Mouse (Mus musculus) heart, embryonic 14.5 days (tissue): ENCODE results near the gene Skint8. TPM values are rescaled to one million over a fixed set of nuclear protein-coding genes. Genes with fewer than 3 reads are reported as not detected.
"Not testable (repeated sequence)": the region's sequence is repeated elsewhere in the genome, so short reads cannot be mapped to it uniquely, and the experiment has no call there.

Experiments used
- ATAC-seq: fragments of 200-750 bp; cut with Nextera tagmentation; 2 replicates; pipeline ENCODE4 v1.8.0; 2017; ENCODE audit warnings: low read depth, moderate TSS enrichment; ENCODE audit not compliant: insufficient number of reproducible peaks, insufficient read depth, low FRiP score
- H3K27ac ChIP-seq, 2 experiments: fragments of 200-500 bp in 1 of 2; fragments of 300-500 bp in 1 of 2; sonication (generic) in 1 of 2; replicated peaks in 1 of 2; 2 replicates each; pipeline ENCODE4 v1.5.1; 2012 to 2014; ENCODE audit warnings: low read depth in 2 of 2, low read length in 2 of 2, control low read depth in 1 of 2, mild to moderate bottlenecking in 1 of 2, mixed read lengths in 1 of 2; ENCODE audit not compliant: control insufficient read depth in 1 of 2, insufficient read depth in 1 of 2
- H3K27me3 ChIP-seq: fragments of 300-500 bp; sonication (generic); 2 replicates; pipeline ENCODE4 v1.6.1; 2014; ENCODE audit warnings: mild to moderate bottlenecking, low read length, control low read depth; ENCODE audit not compliant: control insufficient read depth, insufficient read depth
- H3K36me3 ChIP-seq: fragments of 300-500 bp; sonication (generic); 2 replicates; pipeline ENCODE4 v1.6.1; 2014; ENCODE audit warnings: mild to moderate bottlenecking, control low read depth, low read length, mixed read lengths; ENCODE audit not compliant: control insufficient read depth, insufficient read depth
- H3K4me1 ChIP-seq, 2 experiments: fragments of 200-500 bp in 1 of 2; fragments of 300-500 bp in 1 of 2; sonication (generic) in 1 of 2; 2 replicates each; pipeline ENCODE4 v1.6.1; 2012 to 2014; ENCODE audit warnings: low read length in 2 of 2, control low read depth in 1 of 2, mixed read lengths in 1 of 2; ENCODE audit not compliant: control insufficient read depth in 2 of 2, insufficient read depth in 2 of 2
- H3K4me2 ChIP-seq: fragments of 300-500 bp; sonication (generic); 2 replicates; pipeline ENCODE4 v1.6.1; 2014; ENCODE audit warnings: mild to moderate bottlenecking, low read length
- H3K4me3 ChIP-seq, 2 experiments: fragments of 200-500 bp in 1 of 2; fragments of 300-500 bp in 1 of 2; sonication (generic) in 1 of 2; 2 replicates each; pipeline ENCODE4 v1.5.1; 2012 to 2014; ENCODE audit warnings: low read length in 2 of 2, mild to moderate bottlenecking in 2 of 2, control low read depth in 1 of 2, low read depth in 1 of 2, moderate library complexity in 1 of 2; ENCODE audit not compliant: control insufficient read depth in 1 of 2, insufficient read depth in 1 of 2
- H3K9ac ChIP-seq: fragments of 300-500 bp; sonication (generic); 2 replicates; pipeline ENCODE4 v1.6.1; 2014; ENCODE audit warnings: mild to moderate bottlenecking, low read length
- H3K9me3 ChIP-seq: fragments of 300-500 bp; sonication (generic); 2 replicates; pipeline ENCODE4 v1.6.1; 2016; ENCODE audit warnings: low read length, control low read depth; ENCODE audit not compliant: control insufficient read depth
- WGBS: fragments of 180-500 bp; shearing (Covaris S2); extraction: QIAGEN DNeasy Blood & Tissue Kit; methylation state at CpG from one replicate; pipeline ENCODE4 v1.1.7; 2014; 5-methylcytosine and 5-hydroxymethylcytosine counted together
- polyA plus RNA-seq: library from polyadenylated mRNA; unstranded; fragments of >200 nt; fragmentation: Nextera tagmentation; extraction: Ambion mirVana; gene quantifications from 2 replicates; pipeline ENCODE4 v1.2.1, GENCODE M21; 2014

The Skint8 gene
- polyA plus RNA-seq, 1 experiment from 2014 or later: not detected

DNA sequence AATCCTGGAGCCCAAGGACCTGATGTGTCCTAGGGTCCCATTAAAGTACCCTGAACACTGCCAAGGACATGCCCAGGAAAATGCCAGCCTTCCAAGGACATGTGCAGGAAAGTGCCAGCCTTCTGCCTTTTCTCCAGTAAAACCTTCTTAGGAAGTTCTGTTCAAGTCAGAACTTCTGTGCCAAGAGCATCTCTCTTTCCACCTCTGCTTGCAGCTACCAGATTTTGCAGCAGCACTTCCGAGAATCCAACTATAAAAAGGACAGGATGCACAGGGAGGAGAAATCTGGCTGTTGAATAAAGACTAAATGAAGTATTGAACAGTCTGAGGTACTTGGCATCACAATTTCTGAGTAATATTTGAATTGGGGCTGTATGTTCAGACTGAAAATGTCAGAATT is 18.7 kb upstream of the Skint8 start:
- not testable (repeated sequence) for H3K4me1 ChIP-seq, H3K4me2 ChIP-seq, H3K4me3 ChIP-seq, ATAC-seq, H3K9me3 ChIP-seq, H3K36me3 ChIP-seq, H3K27ac ChIP-seq, H3K27me3 ChIP-seq, H3K9ac ChIP-seq
- 66% methylated on average over 1 of the region's 1 CpGs for WGBS

DNA sequence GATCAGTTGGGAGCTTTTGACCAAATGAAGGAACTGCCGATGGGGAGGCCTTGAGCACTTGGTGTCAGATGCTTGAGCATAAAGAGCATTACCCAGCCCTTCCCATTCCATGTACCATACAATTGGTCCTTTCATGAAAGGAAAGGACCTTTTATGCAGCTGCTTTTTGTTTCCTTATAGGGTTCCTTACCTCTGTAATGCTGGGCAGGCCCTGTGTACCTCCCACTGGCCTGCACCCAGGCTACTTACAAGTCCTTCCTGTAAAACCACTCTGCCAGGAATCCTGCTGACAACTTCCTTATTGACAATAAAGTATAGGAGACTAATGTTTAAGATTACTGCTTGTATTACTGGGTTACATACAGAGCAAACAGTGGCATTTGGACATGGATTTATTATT is 17.7 kb upstream of the Skint8 start:
- H3K4me3 ChIP-seq: no peak overlapping the region
- no peaks in the 10 kb centered on the region for H3K9me3 ChIP-seq
- H3K4me2 ChIP-seq: no peak overlapping the region
- no peaks in the 10 kb centered on the region for H3K27me3 ChIP-seq
- H3K36me3 ChIP-seq: no peaks in the 10 kb centered on the region
- no peak overlapping the region for H3K9ac ChIP-seq
- no peaks in the 10 kb centered on the region for H3K4me1 ChIP-seq
- no peak for ATAC-seq
- WGBS: 78% methylated on average over 1 of the region's 1 CpGs
- no peak overlapping the region for H3K27ac ChIP-seq

DNA sequence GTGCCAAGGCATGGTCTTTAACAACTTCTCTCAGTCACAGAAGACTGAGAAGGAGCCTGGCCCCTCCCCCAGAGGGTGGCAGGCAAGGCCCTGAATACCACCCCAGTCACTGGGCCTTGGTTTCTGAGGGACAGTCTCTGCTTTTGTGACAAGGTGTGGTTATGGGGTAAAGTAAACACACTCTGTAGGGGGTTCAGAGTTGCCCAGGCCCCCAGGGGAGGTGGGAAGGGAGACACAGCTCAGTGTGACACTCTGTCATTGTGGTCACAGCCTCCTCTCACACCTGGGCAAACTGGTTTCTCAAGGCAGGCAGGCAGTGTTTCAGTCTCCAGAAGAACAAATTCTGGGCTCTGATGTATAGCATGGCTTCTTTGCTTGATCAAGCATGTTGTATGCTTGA is 16.4 kb upstream of the Skint8 start, which contains the start of gene Slc5a9:
Slc5a9 (minus strand) TSS at position 144 of the 400 bp plus-strand sequence.
- Histone ChIP-seq H3K9me3 (no peaks in the 10 kb centered on the region), H3K4me3 (no peak within 1 kb of the TSS), H3K4me2 (no peak within 1 kb of the TSS), H3K27me3 (no peaks in the 10 kb centered on the region), H3K9ac (no peak within 1 kb of the TSS), H3K36me3 (no peaks in the 10 kb centered on the region), H3K27ac (no peak within 1 kb of the TSS), H3K4me1 (no peaks in the 10 kb centered on the region)
- ATAC-seq: no peak

DNA sequence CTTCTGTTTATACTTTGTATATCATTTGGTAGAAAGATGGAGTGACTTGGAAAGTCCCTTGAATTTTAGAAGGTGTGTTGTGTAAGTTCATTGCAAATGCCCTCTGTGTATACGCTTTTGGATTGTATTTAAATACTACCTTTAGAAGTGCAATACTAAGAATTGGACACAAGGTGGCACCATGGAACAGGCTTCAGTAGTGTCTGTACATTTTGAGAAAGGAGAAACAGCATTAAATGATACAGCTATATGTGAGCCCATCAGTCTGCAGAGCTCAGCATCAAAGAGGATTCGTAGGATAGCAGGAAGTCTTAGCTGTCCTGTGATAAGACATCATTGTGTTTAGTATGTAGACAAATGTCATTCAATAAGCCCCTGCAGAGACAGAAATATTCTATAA is 11.3 kb upstream of the Skint8 start:
- Histone ChIP-seq H3K27ac (no peak overlapping the region), H3K36me3 (no peaks in the 10 kb centered on the region), H3K4me3 (no peak overlapping the region), H3K9ac (no peak overlapping the region), H3K4me2 (no peak overlapping the region), H3K27me3 (no peaks in the 10 kb centered on the region), H3K4me1 (no peaks in the 10 kb centered on the region), H3K9me3 (no peaks in the 10 kb centered on the region)
- ATAC-seq: no peak
- WGBS: 34% methylated on average over 2 of the region's 2 CpGs

GRCm38 (mm10) chr4:111961309-111961708 is 42.1 kb downstream of the Skint8 start:
- no peak for ATAC-seq
- H3K4me2 ChIP-seq: no peak overlapping the region
- no peaks in the 10 kb centered on the region for H3K4me1 ChIP-seq
- H3K9ac ChIP-seq: no peak overlapping the region
- no peaks in the 10 kb centered on the region for H3K9me3 ChIP-seq
- H3K27me3 ChIP-seq: no peaks in the 10 kb centered on the region
- no peaks in the 10 kb centered on the region for H3K36me3 ChIP-seq
- no peak overlapping the region for H3K27ac ChIP-seq
- 17% methylated on average over 1 of the region's 1 CpGs for WGBS
- H3K4me3 ChIP-seq: no peak overlapping the region

GRCm38 (mm10) chr4:111963241-111963640 is 44.0 kb downstream of the Skint8 start:
- not testable (repeated sequence) for H3K4me2 ChIP-seq, H3K36me3 ChIP-seq, H3K9ac ChIP-seq, H3K27me3 ChIP-seq, H3K27ac ChIP-seq, H3K9me3 ChIP-seq, ATAC-seq, H3K4me1 ChIP-seq, H3K4me3 ChIP-seq
- 55% methylated on average over 1 of the region's 1 CpGs for WGBS

DNA sequence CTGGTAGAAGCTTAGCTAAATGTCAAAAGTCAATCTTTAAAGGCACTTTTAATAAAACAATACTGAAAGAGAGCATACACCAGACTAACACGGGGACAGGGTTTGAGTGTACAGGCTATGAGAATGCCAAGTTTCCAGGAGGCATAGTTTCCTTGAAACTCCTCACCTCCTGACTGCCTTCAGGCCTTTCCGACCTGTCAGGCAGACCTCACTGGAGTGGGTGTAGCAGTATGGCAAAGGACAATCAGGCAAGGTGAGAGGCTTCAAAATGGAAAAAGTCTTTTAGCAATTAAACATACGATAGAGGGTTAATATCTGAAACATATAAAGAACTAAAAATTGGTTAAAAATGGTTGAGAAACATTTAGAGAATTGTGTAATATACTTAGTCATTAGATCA is 44.5 kb downstream of the Skint8 start:
- WGBS: 64% methylated on average over 3 of the region's 3 CpGs
- ATAC-seq: no peak
- no peaks in the 10 kb centered on the region for H3K36me3 ChIP-seq
- H3K9me3 ChIP-seq: no peaks in the 10 kb centered on the region
- H3K4me3 ChIP-seq: no peak overlapping the region
- H3K4me1 ChIP-seq: no peaks in the 10 kb centered on the region
- H3K4me2 ChIP-seq: no peak overlapping the region
- no peak overlapping the region for H3K9ac ChIP-seq
- H3K27ac ChIP-seq: no peak overlapping the region
- no peaks in the 10 kb centered on the region for H3K27me3 ChIP-seq

DNA sequence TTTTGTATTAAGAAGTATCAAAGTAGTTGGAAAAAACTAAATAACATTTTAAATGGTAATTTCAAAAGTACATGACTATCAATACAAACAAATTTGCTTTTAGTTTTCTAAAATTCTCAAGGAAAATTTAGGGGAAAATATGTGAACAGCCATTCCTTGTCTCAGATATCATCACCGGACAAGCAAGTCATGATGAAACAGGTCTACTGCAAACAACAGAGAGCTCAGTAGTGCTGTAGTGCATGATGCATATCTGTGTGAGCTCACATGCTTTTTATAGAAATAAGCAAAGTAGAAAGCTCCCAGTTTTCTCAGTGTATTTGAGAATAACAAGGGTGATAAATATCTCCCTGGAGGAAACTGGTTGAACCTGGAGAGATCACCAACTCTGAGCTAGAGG is 53.4 kb downstream of the Skint8 start, which contains the start of gene Skint7:
Skint7 (plus strand) TSS at position 301 of the 400 bp plus-strand sequence.
- ATAC-seq: no peak
- Histone ChIP-seq H3K9me3 (no peaks in the 10 kb centered on the region), H3K4me2 (no peak within 1 kb of the TSS), H3K27me3 (no peaks in the 10 kb centered on the region), H3K27ac (no peak within 1 kb of the TSS), H3K4me3 (no peak within 1 kb of the TSS), H3K4me1 (no peaks in the 10 kb centered on the region), H3K36me3 (no peaks in the 10 kb centered on the region), H3K9ac (no peak within 1 kb of the TSS)
- WGBS: 76% methylated on average over 1 of the region's 1 CpGs
